ENCODE assay signal across 21 mouse cellular contexts in genomic region chr17:44420098-44421070, GRCm38 (mm10).
A peak's percentile ranks its signal among the peaks of the same experiment; 100 is the strongest.
DNase-seq lines count a peak whose midpoint lies in the region; ATAC-seq and TF ChIP-seq lines count a peak whose summit lies in the region.
"Had no signal": no experiment of that assay in that cellular context is flagged by ENCODE, and none has a peak within 500 bp of the region (broad histone marks: within the 10 kb centered on the region; RNA-seq: fewer than 3 reads in every experiment).

No protein-coding gene starts in this region.

- no peak for TF ChIP-seq POLR2A in embryonic fibroblast, embryonic 13.5 days (IDR thresholded peaks at IDR 0.05; ENCODE audit: low read depth, low read length)

- H3K9me3 ChIP-seq in heart, embryonic 11.5 days (replicated peaks; ENCODE audit: control insufficient read depth, low read length), result 0 out of 2 replicates have a peak, but pooled peaks cover 2% of the 10 kb centered on the region
- H3K9me3 ChIP-seq: forebrain, embryonic 15.5 days; stomach, embryonic 15.5 days had no signal

- ATAC-seq in heart, embryonic 11.5 days (replicated peaks; ENCODE audit: insufficient number of reproducible peaks, low FRiP score, low TSS enrichment), result no peak
- ATAC-seq: forebrain, embryonic 15.5 days; liver, embryonic 12.5 days had no signal

- TF ChIP-seq CTCF in layer of hippocampus, adult 2 months (conservative IDR thresholded peaks at IDR 0.05), result peak; percentile 49
- no peak for TF ChIP-seq CTCF in embryonic fibroblast, embryonic 13.5 days (IDR thresholded peaks at IDR 0.05; ENCODE audit: borderline replicate concordance, insufficient read depth, low read length)

- H3K27ac ChIP-seq in layer of hippocampus, adult 2 months, result no peak overlapping the region
- peak overlapping the region; percentile 3; the same call in 1 of the 2 replicates for H3K27ac ChIP-seq in embryonic fibroblast, embryonic 13.5 days (ENCODE audit: insufficient read depth, low read length)
- H3K27ac ChIP-seq in heart, embryonic 11.5 days (ENCODE audit: low read depth, low read length), result no peak overlapping the region
- H3K27ac ChIP-seq: forebrain, embryonic 15.5 days; heart, embryonic 10.5 days; hindbrain, embryonic 12.5 days; liver, embryonic 12.5 days; neural tube, embryonic 12.5 days; stomach, embryonic 15.5 days had no signal

- H3K4me3 ChIP-seq in layer of hippocampus, adult 2 months, result no peak overlapping the region
- H3K4me3 ChIP-seq in embryonic fibroblast, embryonic 13.5 days (ENCODE audit: insufficient read depth, low read length), result no peak overlapping the region
- no peak overlapping the region for H3K4me3 ChIP-seq in heart, embryonic 11.5 days (ENCODE audit: low read depth, low read length)
- H3K4me3 ChIP-seq: forebrain, embryonic 15.5 days; heart, embryonic 10.5 days; hindbrain, embryonic 12.5 days; liver, embryonic 12.5 days; neural tube, embryonic 12.5 days; stomach, embryonic 15.5 days had no signal

- DNase-seq in layer of hippocampus, adult 2 months (ENCODE audit: low spot score in 2 of 2), result no peak
- no peak for DNase-seq in layer of hippocampus, postnatal 10 days (ENCODE audit: low spot score in 2 of 2)
- DNase-seq in 3T3-L1 (ENCODE audit: low read depth, low spot score), result peak; percentile 67
- peak; percentile 4 for DNase-seq in ZHBTc4 (ENCODE audit: low read depth, low spot score)
- no peak for DNase-seq in right cerebral cortex, postnatal 25 days
- DNase-seq: adrenal gland, postnatal 10 days; cerebellum, adult 11 months; cerebellum, postnatal 14 days; embryo, embryonic 11 days; heart, postnatal 14 days; kidney, postnatal 4 days; lung, adult 2 months; lung, postnatal 36 days had no signal

- H3K4me1 ChIP-seq in embryonic fibroblast, embryonic 13.5 days (ENCODE audit: control insufficient read depth, insufficient read depth, low read length), result 0 out of 2 replicates have a peak, but pooled peaks cover 2% of the 10 kb centered on the region
- H3K4me1 ChIP-seq in heart, embryonic 11.5 days (ENCODE audit: control insufficient read depth, insufficient read depth, low read length), result no peaks in the 10 kb centered on the region
- H3K4me1 ChIP-seq: forebrain, embryonic 15.5 days; heart, embryonic 10.5 days; hindbrain, embryonic 12.5 days; liver, embryonic 12.5 days; neural tube, embryonic 12.5 days; stomach, embryonic 15.5 days had no signal

- H3K9ac ChIP-seq in heart, embryonic 11.5 days (ENCODE audit: low read depth, low read length), result no peak overlapping the region
- H3K9ac ChIP-seq: forebrain, embryonic 15.5 days; hindbrain, embryonic 12.5 days; liver, embryonic 12.5 days; neural tube, embryonic 12.5 days; stomach, embryonic 15.5 days had no signal

- H3K36me3 ChIP-seq in heart, embryonic 11.5 days (ENCODE audit: control insufficient read depth, insufficient read depth, low read length), result no peaks in the 10 kb centered on the region
- H3K36me3 ChIP-seq: forebrain, embryonic 15.5 days; heart, embryonic 10.5 days; hindbrain, embryonic 12.5 days; liver, embryonic 12.5 days; neural tube, embryonic 12.5 days; stomach, embryonic 15.5 days had no signal

- no peak overlapping the region for H3K4me2 ChIP-seq in heart, embryonic 11.5 days
- H3K4me2 ChIP-seq: forebrain, embryonic 15.5 days; hindbrain, embryonic 12.5 days; liver, embryonic 12.5 days; neural tube, embryonic 12.5 days; stomach, embryonic 15.5 days had no signal

- WGBS in heart, embryonic 11.5 days (ENCODE audit: insufficient replicate concordance), result 76% methylated on average over 9 of the region's 9 CpGs

- H3K27me3 ChIP-seq in heart, embryonic 11.5 days (ENCODE audit: control insufficient read depth, insufficient read depth, low read length), result no peaks in the 10 kb centered on the region
- H3K27me3 ChIP-seq: forebrain, embryonic 15.5 days; hindbrain, embryonic 12.5 days; liver, embryonic 12.5 days; neural tube, embryonic 12.5 days; stomach, embryonic 15.5 days had no signal

Comparison
In these comparisons a context has a peak if more than half of its experiments do, and no peak if none do; other contexts are left out.
1. DNase-seq: peak in 3T3-L1 (single experiment) and ZHBTc4 (single experiment); none in layer of hippocampus, adult 2 months (0 of 2), layer of hippocampus, postnatal 10 days (0 of 2) and right cerebral cortex, postnatal 25 days (single experiment).